Mouse (Mus musculus) MEL (cell line): ENCODE measurements around the gene Zic5. TPM values are rescaled to one million over a fixed set of nuclear protein-coding genes. Genes with fewer than 3 reads are reported as not detected.

Experiments used
- DNase-seq: peaks from one replicate; pipeline ENCODE4 v3.0.0; 2011; ENCODE audit warnings: low read depth, low spot score
- H3K27ac ChIP-seq: 2 replicates; pipeline ENCODE4 v1.5.1; 2012; ENCODE audit warnings: low read depth, mild to moderate bottlenecking, control low read depth, low read length, moderate library complexity; ENCODE audit not compliant: control insufficient read depth
- H3K27me3 ChIP-seq, 2 experiments: fragments of 150-350 bp in 1 of 2; sonication (generic) in 1 of 2; 2 replicates each; pipeline ENCODE4 v1.6.1; 2012; ENCODE audit warnings: low read length in 2 of 2, mild to moderate bottlenecking in 2 of 2, improper control_type of control experiment in 1 of 2, moderate library complexity in 1 of 2; ENCODE audit not compliant: insufficient read depth in 2 of 2, control insufficient read depth in 1 of 2
- H3K36me3 ChIP-seq, 2 experiments: 2 replicates each; pipeline ENCODE4 v1.6.1; 2012 to 2014; ENCODE audit warnings: low read length in 2 of 2, improper control_type of control experiment in 1 of 2, inconsistent platforms in 1 of 2, mild to moderate bottlenecking in 1 of 2; ENCODE audit not compliant: insufficient read depth in 2 of 2, control insufficient read depth in 1 of 2
- H3K4me1 ChIP-seq, 2 experiments: fragments of 150-350 bp in 1 of 2; sonication (generic) in 1 of 2; 2 replicates each; pipeline ENCODE4 v1.6.1; 2012; ENCODE audit warnings: low read length in 2 of 2, improper control_type of control experiment in 1 of 2, mild to moderate bottlenecking in 1 of 2; ENCODE audit not compliant: insufficient read depth in 2 of 2, control insufficient read depth in 1 of 2
- H3K4me3 ChIP-seq, 2 experiments: fragments of 150-350 bp in 1 of 2; sonication (generic) in 1 of 2; 2 replicates each; pipeline ENCODE4 v1.5.1; 2012; ENCODE audit warnings: low read depth in 2 of 2, low read length in 2 of 2, mild to moderate bottlenecking in 2 of 2, moderate library complexity in 2 of 2, control low read depth in 1 of 2, improper control_type of control experiment in 1 of 2; ENCODE audit not compliant: control insufficient read depth in 1 of 2, insufficient read depth in 1 of 2
- H3K79me2 ChIP-seq: 2 replicates; pipeline ENCODE4 v1.6.1; 2012; ENCODE audit warnings: mild to moderate bottlenecking, low read length, moderate library complexity; ENCODE audit not compliant: control insufficient read depth, poor library complexity, insufficient read depth
- H3K9ac ChIP-seq: 2 replicates; pipeline ENCODE4 v1.6.1; 2012; ENCODE audit warnings: low read depth, mild to moderate bottlenecking, control low read depth, low read length, moderate library complexity; ENCODE audit not compliant: control insufficient read depth, poor library complexity, severe bottlenecking
- H3K9me3 ChIP-seq: fragments of 150-350 bp; sonication (generic); replicated peaks from 2 replicates; pipeline ENCODE4 v1.6.1; 2012; ENCODE audit warnings: mild to moderate bottlenecking, low read length, improper control_type of control experiment, moderate library complexity; ENCODE audit not compliant: insufficient read depth
- CHD1 ChIP-seq: IDR thresholded peaks from 2 replicates; pipeline ENCODE4 v1.6.1; 2012; ENCODE audit warnings: low read depth, mild to moderate bottlenecking, inconsistent platforms, low read length, improper control_type of control experiment
- CHD2 ChIP-seq: IDR thresholded peaks from 2 replicates; pipeline ENCODE4 v1.6.1; 2011; ENCODE audit warnings: low read length, improper control_type of control experiment
- ELF1 ChIP-seq: IDR thresholded peaks from 2 replicates; pipeline ENCODE4 v1.6.1; 2014; ENCODE audit warnings: low read depth, mild to moderate bottlenecking, inconsistent platforms, low read length, improper control_type of control experiment, moderate library complexity
- EP300 ChIP-seq, 2 experiments: IDR thresholded peaks; 2 replicates each; pipeline ENCODE4 v1.6.1; 2011; ENCODE audit warnings: improper control_type of control experiment in 2 of 2, low read length in 2 of 2, low read depth in 1 of 2, mild to moderate bottlenecking in 1 of 2
- ETS1 ChIP-seq: IDR thresholded peaks from 2 replicates; pipeline ENCODE4 v1.6.1; 2012; ENCODE audit warnings: low read depth, mild to moderate bottlenecking, inconsistent platforms, low read length, improper control_type of control experiment, moderate library complexity
- HCFC1 ChIP-seq: IDR thresholded peaks from 2 replicates; pipeline ENCODE4 v1.6.1; 2012; ENCODE audit warnings: low read depth, mild to moderate bottlenecking, inconsistent platforms, low read length, improper control_type of control experiment, moderate library complexity
- KAT2A ChIP-seq: conservative IDR thresholded peaks from 2 replicates; pipeline ENCODE4 v1.6.1; 2012; ENCODE audit warnings: low read depth, low read length, improper control_type of control experiment, inconsistent platforms
- NRF1 ChIP-seq: IDR thresholded peaks from 2 replicates; pipeline ENCODE4 v1.6.1; 2014; ENCODE audit warnings: low read depth, mild to moderate bottlenecking, inconsistent platforms, low read length, improper control_type of control experiment, moderate library complexity; ENCODE audit not compliant: poor library complexity, insufficient read depth, severe bottlenecking
- POLR2A ChIP-seq, 2 experiments: IDR thresholded peaks; 2 replicates each; pipeline ENCODE4 v1.6.1; 2011 to 2012; ENCODE audit warnings: low read length in 2 of 2, mild to moderate bottlenecking in 2 of 2, control low read depth in 1 of 2, improper control_type of control experiment in 1 of 2, low read depth in 1 of 2, moderate library complexity in 1 of 2; ENCODE audit not compliant: control insufficient read depth in 1 of 2, insufficient read depth in 1 of 2, poor library complexity in 1 of 2
- POLR2AphosphoS2 ChIP-seq: IDR thresholded peaks from 2 replicates; pipeline ENCODE4 v1.6.1; 2011; ENCODE audit warnings: low read length, improper control_type of control experiment
- RAD21 ChIP-seq: IDR thresholded peaks from 2 replicates; pipeline ENCODE4 v1.6.1; 2011; ENCODE audit warnings: mild to moderate bottlenecking, low read depth, low read length, improper control_type of control experiment
- RCOR1 ChIP-seq: IDR thresholded peaks from 2 replicates; pipeline ENCODE4 v1.6.1; 2012; ENCODE audit warnings: low read depth, mild to moderate bottlenecking, inconsistent platforms, low read length, improper control_type of control experiment
- TAL1 ChIP-seq: IDR thresholded peaks from 2 replicates; pipeline ENCODE4 v1.6.1; 2012; ENCODE audit warnings: mild to moderate bottlenecking, inconsistent platforms, low read length, moderate library complexity, mixed read lengths
- TBP ChIP-seq: IDR thresholded peaks from 2 replicates; pipeline ENCODE4 v1.8.0; 2011; ENCODE audit warnings: low read depth, low read length, improper control_type of control experiment
- TCF12 ChIP-seq: IDR thresholded peaks from 2 replicates; pipeline ENCODE4 v1.6.1; 2014; ENCODE audit warnings: low read depth, mild to moderate bottlenecking, inconsistent platforms, low read length, improper control_type of control experiment, moderate library complexity
- UBTF ChIP-seq: IDR thresholded peaks from 2 replicates; pipeline ENCODE4 v1.6.1; 2012; ENCODE audit warnings: low read depth, mild to moderate bottlenecking, inconsistent platforms, low read length, improper control_type of control experiment, moderate library complexity, borderline replicate concordance; ENCODE audit not compliant: insufficient read depth
- USF2 ChIP-seq, 2 experiments: IDR thresholded peaks; 2 replicates each; pipeline ENCODE4 v1.6.1; 2011 to 2012; ENCODE audit warnings: improper control_type of control experiment in 2 of 2, low read length in 2 of 2, borderline replicate concordance in 1 of 2, inconsistent platforms in 1 of 2, low read depth in 1 of 2, mild to moderate bottlenecking in 1 of 2; ENCODE audit not compliant: insufficient read depth in 1 of 2
- ZC3H11A ChIP-seq: IDR thresholded peaks from 2 replicates; pipeline ENCODE4 v1.6.1; 2012; ENCODE audit warnings: low read depth, mild to moderate bottlenecking, inconsistent platforms, low read length, improper control_type of control experiment
- ZNF384 ChIP-seq: IDR thresholded peaks from 2 replicates; pipeline ENCODE4 v1.6.1; 2012; ENCODE audit warnings: low read depth, mild to moderate bottlenecking, inconsistent platforms, low read length, improper control_type of control experiment
- polyA plus RNA-seq, 2 experiments: library from polyadenylated mRNA; stranded (reverse) in 1 of 2; unstranded in 1 of 2; fragments of >175 nt in 1 of 2; fragments of >200 nt in 1 of 2; gene quantifications; 2 replicates each; pipeline versions ENCODE4 v1.2.1 to v1.2.4; 2012; ENCODE audit warnings: low replicate concordance in 2 of 2, low read depth in 1 of 2; ENCODE audit not compliant: insufficient read length in 2 of 2, insufficient read depth in 1 of 2, missing spikeins in 1 of 2
- total RNA-seq: library from RNA; depleted of rRNA; stranded (reverse); fragments of 300-350 nt; gene quantifications from 2 replicates; pipeline ENCODE4 v1.2.3, GENCODE M21; 2012

Gene Zic5
- total and polyA plus RNA-seq, 3 experiments: 10.4 to 50.6 (median 23.6) TPM

DNA sequence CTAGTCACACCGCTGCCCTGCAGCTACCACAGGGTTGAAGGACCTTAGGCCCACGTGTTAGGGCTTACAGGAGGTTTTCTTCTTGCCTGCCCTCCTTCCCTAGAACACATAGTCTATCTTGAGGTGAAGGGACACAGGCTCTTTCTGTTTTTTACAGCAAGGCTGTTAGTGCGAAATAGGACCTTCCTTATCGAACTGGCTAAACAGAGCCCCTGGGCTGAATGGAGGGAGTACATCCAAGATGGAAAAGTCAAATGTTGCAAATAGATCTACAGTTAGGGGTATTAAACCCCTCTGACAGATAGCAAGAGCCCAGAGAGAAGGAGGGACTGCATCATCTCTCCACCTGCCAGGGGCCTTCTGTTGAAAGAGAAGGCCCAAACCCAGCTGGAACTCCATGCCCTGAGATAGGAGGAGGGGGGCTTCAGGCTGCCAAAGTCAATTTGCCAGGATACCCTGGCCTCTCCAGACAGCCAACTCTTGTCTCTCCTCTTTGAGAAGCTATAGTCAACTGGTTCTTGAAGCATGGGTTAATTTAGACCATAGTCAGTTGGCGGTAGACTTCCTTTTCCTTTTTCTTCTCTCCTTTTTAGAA is 13.8 kb downstream of the Zic5 start:
- Histone ChIP-seq H3K4me1 (peaks cover 0 to 3% of the 10 kb centered on the region in 2 experiments; a peak in 2 of 4 replicates), H3K27ac (no peak overlapping the region), H3K9ac (no peak overlapping the region), H3K27me3 (no peaks in the 10 kb centered on the region), H3K79me2 (no peaks in the 10 kb centered on the region), H3K4me3 (no peak overlapping the region), H3K36me3 (peaks cover 0 to 7% of the 10 kb centered on the region in 2 experiments; a peak in 2 of 4 replicates), H3K9me3 (no peaks in the 10 kb centered on the region)
- no peak for TF ChIP-seq CHD2
- no peak for TF ChIP-seq TBP
- no peak for TF ChIP-seq ZNF384
- TF ChIP-seq TCF12: no peak
- DNase-seq: no peak

DNA sequence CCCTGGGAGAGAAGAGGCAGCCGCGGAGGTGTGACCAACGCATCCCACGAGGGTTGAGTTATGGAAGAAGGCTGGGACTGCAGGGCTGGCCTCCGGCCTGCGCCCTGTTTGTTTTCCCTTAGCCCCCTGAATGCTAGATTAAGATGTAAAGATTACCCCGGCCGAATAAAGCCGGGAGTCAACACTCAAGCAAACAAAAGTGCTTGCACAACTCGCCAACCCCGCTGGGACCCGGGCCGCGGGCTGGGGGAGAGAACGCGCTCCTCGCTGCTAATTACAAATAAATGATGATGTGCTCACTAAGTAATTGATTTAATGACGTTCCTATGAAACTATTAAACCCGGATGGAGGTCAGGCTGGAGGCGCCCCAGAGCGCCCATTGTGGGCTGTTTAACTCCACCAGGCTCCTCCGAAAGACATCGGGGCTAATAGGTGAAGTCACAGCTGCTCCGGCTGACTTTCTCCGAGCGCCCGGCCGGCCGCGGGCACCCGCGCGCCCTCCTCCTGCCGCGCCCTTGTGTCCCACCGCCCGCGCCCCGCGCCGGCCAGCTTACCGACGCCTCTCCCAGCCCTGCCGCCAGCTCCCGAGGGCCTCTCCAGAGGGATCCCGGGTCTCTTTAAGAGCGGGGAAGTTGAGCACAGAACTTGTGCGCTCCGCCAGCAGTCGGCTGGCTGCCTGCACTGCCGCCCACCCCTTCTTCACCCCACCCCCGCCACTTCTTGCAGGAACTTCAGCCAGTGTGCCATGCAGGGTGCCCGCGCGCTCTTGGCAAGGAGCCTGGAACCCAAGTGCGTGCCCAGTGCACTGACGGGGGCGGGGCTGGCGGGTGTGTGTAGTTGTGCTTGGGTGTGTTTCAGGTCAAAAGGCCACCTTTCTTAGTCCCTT is 14.7 kb downstream of the Zic5 start, which contains the start of gene Gm5089:
TSS of gene Gm5089 (minus strand) at position 620 of the 887 bp plus-strand sequence.
- TF ChIP-seq ETS1 (no peak), HCFC1 (no peak), ELF1 (no peak), TAL1 (no peak), RCOR1 (no peak), RAD21 (no peak), NRF1 (no peak), KAT2A (no peak), POLR2A (IDR thresholded peaks at IDR 0.05; ENCODE audit: control insufficient read depth in 1 of 2, insufficient read depth in 1 of 2, low read depth in 1 of 2, low read length in 2 of 2, poor library complexity in 1 of 2) (no peak), EP300 (IDR thresholded peaks at IDR 0.05; ENCODE audit: low read depth in 1 of 2, low read length in 2 of 2) (no peak), USF2 (IDR thresholded peaks at IDR 0.05; ENCODE audit: borderline replicate concordance in 1 of 2, insufficient read depth in 1 of 2, low read depth in 1 of 2, low read length in 2 of 2) (no peak), UBTF (no peak), ZC3H11A (no peak), CHD1 (no peak), POLR2AphosphoS2 (no peak)
- Histone ChIP-seq H3K4me3 (no peak within 1 kb of the TSS), H3K27ac (no peak within 1 kb of the TSS), H3K79me2 (no peaks in the 10 kb centered on the region), H3K9ac (no peak within 1 kb of the TSS), H3K27me3 (no peaks in the 10 kb centered on the region), H3K36me3 (peaks cover 0 to 2% of the 10 kb centered on the region in 2 experiments; a peak in 2 of 4 replicates), H3K9me3 (no peaks in the 10 kb centered on the region), H3K4me1 (no peaks in the 10 kb centered on the region; a peak in 1 of 4 replicates)
- DNase-seq: no peak
